8 mouse cellular contexts compared by ENCODE assay signal in the genomic region with DNA sequence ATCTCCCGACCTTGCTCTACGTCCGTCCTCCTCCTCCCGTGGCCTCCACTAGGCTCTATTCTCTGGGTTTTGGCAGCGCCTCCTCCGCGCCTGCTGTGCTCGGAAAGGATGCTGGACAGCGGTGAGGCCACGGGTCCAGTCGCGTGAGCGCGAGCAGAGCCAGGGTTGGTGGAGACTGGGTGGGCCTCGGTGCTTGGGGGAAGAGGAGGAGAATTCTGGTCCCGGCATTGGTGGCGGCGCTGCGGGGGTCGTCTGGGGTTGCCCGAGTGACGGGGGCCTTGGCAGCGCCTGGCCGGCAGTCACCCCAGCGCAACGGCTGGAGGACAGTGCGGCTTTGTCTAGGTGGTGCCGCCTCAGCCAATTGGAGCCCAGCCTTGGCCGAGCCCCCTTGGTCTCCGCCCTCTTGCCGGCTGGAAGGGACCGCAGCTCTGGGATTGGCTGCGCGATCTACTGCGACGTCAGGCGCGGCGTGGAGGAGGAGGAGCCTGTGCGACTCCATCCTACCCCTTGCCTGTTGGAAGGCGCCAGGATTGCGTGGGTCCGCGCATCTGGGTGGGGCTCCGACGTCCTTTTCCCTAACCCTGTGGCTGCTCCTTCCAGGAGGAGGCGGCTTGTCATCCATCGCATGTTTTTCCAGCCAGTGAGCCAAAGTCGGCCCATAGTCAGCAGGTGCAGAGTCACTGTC. TPM values are rescaled to one million over a fixed set of nuclear protein-coding genes. Genes with fewer than 3 reads are reported as not detected.
DNase-seq lines count a peak whose midpoint lies in the region; ATAC-seq and TF ChIP-seq lines count a peak whose summit lies in the region.

No protein-coding gene starts in this region.

- H3K4me2 ChIP-seq in kidney, embryonic 14.5 days (replicated peaks; ENCODE audit: low read depth, low read length) = peak overlapping the region; percentile 96
- H3K4me2 ChIP-seq in limb, embryonic 14.5 days (replicated peaks; ENCODE audit: low read depth, low read length, severe bottlenecking) = peak overlapping the region; percentile 98
- H3K4me2 ChIP-seq in midbrain, embryonic 16.5 days (ENCODE audit: low read length) = peak overlapping the region; percentile 66

- H3K4me3 ChIP-seq in erythroblast, embryonic 14.5 days (replicated peaks) = peak overlapping the region; percentile 69
- peak overlapping the region; percentile 65 for H3K4me3 ChIP-seq in heart, embryonic 10.5 days
- H3K4me3 ChIP-seq in kidney, embryonic 14.5 days (ENCODE audit: low read length) = peak overlapping the region; percentile 54
- peak overlapping the region; percentile 58 for H3K4me3 ChIP-seq in limb, embryonic 14.5 days (replicated peaks; ENCODE audit: low read length)
- peak overlapping the region; percentile 77 for H3K4me3 ChIP-seq in midbrain, embryonic 16.5 days (ENCODE audit: low read depth, low read length)

- peaks cover 35% of the 10 kb centered on the region for H3K27me3 ChIP-seq in erythroblast, embryonic 14.5 days (ENCODE audit: control insufficient read depth)
- peaks cover 37% of the 10 kb centered on the region for H3K27me3 ChIP-seq in heart, embryonic 10.5 days (ENCODE audit: insufficient read depth, poor library complexity, severe bottlenecking)
- H3K27me3 ChIP-seq in kidney, embryonic 14.5 days (ENCODE audit: control insufficient read depth, insufficient read depth, low read length) = peaks cover 20% of the 10 kb centered on the region
- H3K27me3 ChIP-seq in limb, embryonic 14.5 days (ENCODE audit: control insufficient read depth, insufficient read depth, low read length) = peaks cover 10% of the 10 kb centered on the region; the same call in 1 of the 2 replicates
- peaks cover 2% of the 10 kb centered on the region; the same call in 1 of the 2 replicates for H3K27me3 ChIP-seq in midbrain, embryonic 16.5 days (ENCODE audit: control insufficient read depth, insufficient read depth, low read depth, low read length)

- DNase-seq in B cell, adult 2 months = peak; percentile 79
- peak; percentile 92 for DNase-seq in brain, embryonic 18.5 days (ENCODE audit: low read depth, low spot score)
- peak; percentile 97 for DNase-seq in heart, embryonic 10.5 days (ENCODE audit: low spot score)
- DNase-seq in limb, embryonic 14.5 days (ENCODE audit: low spot score) = peak; percentile 92
- peak; percentile 34 to 76 for DNase-seq in spleen, postnatal 10 days (ENCODE audit: low spot score in 2 of 2)

- ATAC-seq in kidney, embryonic 14.5 days (ENCODE audit: low FRiP score, low TSS enrichment) = peak; percentile 95
- peak; percentile 97 for ATAC-seq in limb, embryonic 14.5 days (ENCODE audit: low FRiP score, low read depth)
- ATAC-seq in midbrain, embryonic 16.5 days = peak; percentile 98

- peaks cover 54% of the 10 kb centered on the region for H3K4me1 ChIP-seq in erythroblast, embryonic 14.5 days (ENCODE audit: control insufficient read depth)
- peaks cover 25% of the 10 kb centered on the region for H3K4me1 ChIP-seq in heart, embryonic 10.5 days
- H3K4me1 ChIP-seq in kidney, embryonic 14.5 days (ENCODE audit: control insufficient read depth, insufficient read depth, low read length) = no peaks in the 10 kb centered on the region
- no peaks in the 10 kb centered on the region; the same call in 1 of the 2 replicates for H3K4me1 ChIP-seq in limb, embryonic 14.5 days (ENCODE audit: control insufficient read depth, insufficient read depth, low read length)
- peaks cover 14% of the 10 kb centered on the region; the same call in 1 of the 2 replicates for H3K4me1 ChIP-seq in midbrain, embryonic 16.5 days (ENCODE audit: control insufficient read depth, insufficient read depth, low read length)

- under 1% methylated on average over 49 of the region's 49 CpGs for WGBS in heart, embryonic 10.5 days
- WGBS in kidney, embryonic 14.5 days = under 1% methylated on average over 49 of the region's 49 CpGs
- 1% methylated on average over 48 of the region's 49 CpGs for WGBS in limb, embryonic 14.5 days
- 0% methylated on average over 49 of the region's 49 CpGs for WGBS in midbrain, embryonic 16.5 days

- no peak for TF ChIP-seq POLR2A in limb, embryonic 14.5 days (IDR thresholded peaks at IDR 0.05; ENCODE audit: borderline replicate concordance, extremely low read depth, insufficient read depth, insufficient read length)

- peak overlapping the region; percentile 60 for H3K27ac ChIP-seq in heart, embryonic 10.5 days
- H3K27ac ChIP-seq in kidney, embryonic 14.5 days (ENCODE audit: low read depth, low read length) = no peak overlapping the region; the same call in 1 of the 2 replicates
- peak overlapping the region; percentile 82 for H3K27ac ChIP-seq in limb, embryonic 14.5 days (replicated peaks; ENCODE audit: low read depth, low read length)
- H3K27ac ChIP-seq in midbrain, embryonic 16.5 days (ENCODE audit: low read length) = peak overlapping the region; percentile 94

- H3K36me3 ChIP-seq in erythroblast, embryonic 14.5 days (ENCODE audit: control insufficient read depth) = no peaks in the 10 kb centered on the region; the same call in 1 of the 2 replicates
- no peaks in the 10 kb centered on the region for H3K36me3 ChIP-seq in heart, embryonic 10.5 days
- no peaks in the 10 kb centered on the region for H3K36me3 ChIP-seq in kidney, embryonic 14.5 days (ENCODE audit: control insufficient read depth, insufficient read depth, low read length)
- no peaks in the 10 kb centered on the region for H3K36me3 ChIP-seq in limb, embryonic 14.5 days (ENCODE audit: control insufficient read depth, insufficient read depth, low read length)
- no peaks in the 10 kb centered on the region for H3K36me3 ChIP-seq in midbrain, embryonic 16.5 days (ENCODE audit: control insufficient read depth, insufficient read depth, low read length)

- no peaks in the 10 kb centered on the region for H3K9me3 ChIP-seq in erythroblast, embryonic 14.5 days (ENCODE audit: control insufficient read depth, low read length)
- no peaks in the 10 kb centered on the region for H3K9me3 ChIP-seq in heart, embryonic 10.5 days
- no peaks in the 10 kb centered on the region for H3K9me3 ChIP-seq in kidney, embryonic 14.5 days (ENCODE audit: control insufficient read depth, low read length)
- no peaks in the 10 kb centered on the region for H3K9me3 ChIP-seq in limb, embryonic 14.5 days (ENCODE audit: control insufficient read depth, low read length)
- H3K9me3 ChIP-seq in midbrain, embryonic 16.5 days (replicated peaks; ENCODE audit: control insufficient read depth, low read length, poor library complexity, severe bottlenecking) = no peaks in the 10 kb centered on the region

- H3K9ac ChIP-seq in kidney, embryonic 14.5 days (ENCODE audit: low read depth, low read length) = peak overlapping the region; percentile 49
- peak overlapping the region; percentile 57 for H3K9ac ChIP-seq in limb, embryonic 14.5 days (ENCODE audit: low read depth, low read length, severe bottlenecking)
- H3K9ac ChIP-seq in midbrain, embryonic 16.5 days (ENCODE audit: low read depth, low read length) = peak overlapping the region; percentile 87

RNA-seq across cellular contexts. Expression of a gene that starts 7.5 kb away (rescaled TPM):
- polyA plus RNA-seq in erythroblast, embryonic 14.5 days (2012) = 0.19 and 0.70 TPM in 2 replicates
- 10.7 and 13.8 TPM in 2 replicates for polyA plus RNA-seq in heart, embryonic 10.5 days (2016; fragmentation: Nextera tagmentation; extraction: Ambion mirVana)
- polyA plus RNA-seq in kidney, embryonic 14.5 days (2014; fragmentation: Nextera tagmentation; extraction: Ambion mirVana) = 8.0 and 16.5 TPM in 2 replicates
- 39.1 and 43.9 TPM in 2 replicates for polyA plus RNA-seq in limb, embryonic 14.5 days (2012; rRNA removed)
- 27.2 and 28.5 TPM in 2 replicates for polyA plus RNA-seq in limb, embryonic 14.5 days (2014; fragmentation: Nextera tagmentation; extraction: Ambion mirVana)
- polyA plus RNA-seq in midbrain, embryonic 16.5 days (2015; fragmentation: Nextera tagmentation; extraction: Ambion mirVana) = 113 and 124 TPM in 2 replicates
